Mouse (Mus musculus): ENCODE measurements around the gene Pola1.
"Not testable (repeated sequence)": the region's sequence is repeated elsewhere in the genome, so short reads cannot be mapped to it uniquely, and the experiment has no call there.

Gene Pola1

DNA sequence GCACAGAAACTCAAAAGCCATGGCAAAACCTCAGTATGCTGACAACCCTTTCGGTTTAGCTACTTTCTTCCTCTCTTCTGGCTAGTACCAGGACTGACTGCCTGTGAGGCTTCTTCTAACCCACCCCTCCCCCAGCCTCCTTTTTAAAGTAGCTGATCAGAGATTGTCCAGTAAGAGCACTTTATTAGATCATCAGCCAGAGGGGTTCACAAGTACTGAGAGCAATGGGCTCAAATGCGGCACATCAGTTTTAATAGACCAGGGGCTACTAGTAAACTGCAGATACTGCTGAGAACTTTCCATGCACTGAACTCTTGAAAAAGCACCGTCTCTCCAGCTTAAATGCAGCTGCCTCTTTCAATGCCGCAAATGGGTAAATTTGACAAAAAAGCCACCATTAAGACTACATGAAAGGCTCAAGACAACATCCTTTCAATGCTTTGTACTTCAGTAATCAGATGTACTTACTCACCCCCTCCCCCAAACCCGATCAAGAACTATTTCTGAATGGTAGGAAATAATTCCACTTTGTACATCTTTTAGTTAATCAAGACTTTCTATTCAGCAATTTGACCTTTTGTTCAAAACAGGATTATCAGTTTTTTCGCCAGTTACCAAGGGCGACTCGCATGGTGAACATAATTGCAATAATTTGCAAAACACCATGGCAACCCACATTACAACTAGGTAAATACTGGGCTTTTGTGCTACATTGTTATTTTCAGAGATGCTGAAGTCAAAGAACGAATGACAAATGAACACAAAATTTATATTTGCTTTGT, 202.8 kb downstream of the Pola1 start:
- DNase-seq = no peak

DNA sequence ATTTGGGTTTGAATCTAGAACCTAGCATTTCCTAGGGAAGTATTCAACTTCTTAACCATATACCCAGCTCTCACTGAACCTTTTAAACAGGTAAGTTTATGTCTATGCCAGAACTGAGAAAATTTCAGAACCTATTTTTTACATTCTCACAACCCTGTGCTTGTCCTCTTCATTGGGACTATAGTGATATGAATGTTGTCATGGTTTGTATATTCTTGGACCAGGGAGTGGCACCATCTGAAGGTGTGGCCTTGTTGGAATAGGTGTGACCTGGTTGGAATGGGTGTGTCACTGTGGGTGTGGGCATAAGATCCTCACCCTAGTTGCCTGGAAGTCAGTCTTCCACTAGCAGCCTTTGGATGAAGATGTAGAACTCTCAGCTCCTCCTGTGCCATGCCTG, 231.1 kb downstream of the Pola1 start:
- DNase-seq = not testable (repeated sequence)

DNA sequence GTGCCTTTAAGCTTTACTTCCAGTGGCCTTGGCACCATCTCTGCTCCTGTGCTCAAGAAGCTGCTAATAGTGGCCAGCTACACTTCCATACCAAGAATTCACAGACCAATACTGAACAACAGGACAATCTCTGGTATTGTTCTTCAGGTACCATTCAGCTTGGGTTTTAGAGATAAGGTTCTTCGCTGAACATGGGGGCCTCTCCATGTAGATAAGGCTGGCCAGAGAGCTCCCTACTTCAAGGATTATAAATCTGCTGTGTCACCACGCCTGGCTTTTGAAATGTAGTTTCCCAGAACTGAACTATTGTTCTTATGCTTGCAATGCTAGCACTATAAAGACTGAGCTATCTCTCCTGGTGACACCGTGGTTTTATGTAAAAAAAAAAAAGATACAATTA, 234.9 kb downstream of the Pola1 start:
- no peak for DNase-seq

DNA sequence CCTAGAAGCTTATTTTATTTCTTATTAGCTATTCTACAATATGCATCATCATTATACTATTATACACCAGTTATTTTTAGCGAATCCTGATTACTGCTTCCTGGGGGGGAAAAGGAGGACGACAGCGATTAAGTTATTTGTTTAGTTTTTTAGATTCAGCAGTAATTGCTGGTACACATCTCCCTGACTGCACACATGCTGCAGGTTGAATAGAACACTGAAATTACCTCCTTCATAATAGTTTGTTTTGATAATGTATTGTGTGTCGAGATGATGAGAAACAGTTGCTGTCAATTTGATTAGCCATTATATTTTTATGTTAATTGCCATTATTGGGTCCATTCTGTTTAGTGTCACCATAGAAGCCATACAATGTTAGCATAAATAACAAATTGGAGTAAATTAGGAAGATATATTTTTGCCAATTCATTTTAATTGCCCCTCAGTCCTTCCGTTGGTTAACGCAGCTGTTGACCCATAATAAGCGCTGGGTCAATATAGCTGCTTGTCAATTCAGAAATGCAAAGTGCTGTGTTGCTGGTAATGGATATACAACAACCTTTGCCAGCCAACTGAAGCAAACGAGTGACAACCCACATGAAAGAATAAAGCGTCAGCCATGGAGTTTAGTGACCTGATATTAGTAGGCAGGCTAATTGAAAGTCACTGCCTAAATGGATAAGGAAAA, 254.5 kb downstream of the Pola1 start:
- no peak for DNase-seq

DNA sequence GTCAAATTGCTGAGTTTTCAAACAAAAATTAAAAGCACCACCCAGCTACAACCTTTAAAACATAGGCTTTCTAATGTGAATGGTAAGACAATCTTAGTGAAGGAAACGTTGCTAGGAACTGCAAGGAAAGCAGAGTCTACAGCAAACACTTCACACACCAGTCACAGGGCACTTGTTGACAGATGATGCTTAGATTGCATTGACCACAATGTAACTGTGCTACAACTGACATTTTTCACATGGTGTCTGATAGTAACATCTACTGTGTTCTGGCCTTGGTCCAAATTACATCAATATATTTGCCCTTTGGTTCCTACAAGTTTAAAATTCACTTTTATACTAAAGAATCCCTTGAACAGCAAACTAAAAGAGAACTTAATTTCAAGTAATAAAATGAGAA, 258.5 kb downstream of the Pola1 start:
- DNase-seq = no peak

DNA sequence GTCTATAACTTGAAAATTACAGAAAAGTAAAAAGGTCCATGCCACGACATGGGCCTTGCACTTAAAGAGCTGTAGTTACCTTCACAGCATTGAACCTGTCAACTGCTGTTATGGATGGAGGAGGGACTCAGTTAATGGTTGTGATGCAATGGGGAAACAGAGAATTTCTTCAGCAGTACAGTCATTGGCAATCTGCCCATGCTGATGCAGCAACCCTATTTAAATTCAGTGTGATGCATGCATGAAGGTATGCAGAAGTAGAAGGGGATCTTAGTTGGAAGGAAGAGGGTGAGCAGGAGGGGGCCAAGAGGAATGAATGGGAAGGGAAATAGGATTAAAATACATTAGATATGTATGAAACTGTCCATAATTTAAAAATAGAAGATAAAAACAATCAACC, 262.2 kb downstream of the Pola1 start:
- no peak for DNase-seq

DNA sequence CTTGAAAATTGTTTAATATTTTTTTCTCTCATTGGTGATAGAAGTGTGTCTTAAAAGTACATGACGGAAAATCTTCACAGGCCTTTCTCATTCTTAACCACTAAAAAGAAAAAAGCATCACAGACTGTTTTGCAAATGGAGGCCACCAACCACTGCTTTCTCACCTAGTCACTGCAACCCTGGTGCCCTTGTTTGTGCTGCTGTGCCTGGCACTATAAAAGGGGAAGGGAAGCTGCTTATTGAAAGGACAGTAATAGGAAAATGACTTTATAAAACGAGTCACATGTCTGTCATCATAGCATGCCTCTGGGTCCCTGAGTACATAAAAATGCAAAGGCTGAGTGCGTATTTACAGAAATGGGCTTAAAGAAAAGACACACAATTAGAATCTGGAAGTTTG, 263.7 kb downstream of the Pola1 start:
- DNase-seq = no peak

DNA sequence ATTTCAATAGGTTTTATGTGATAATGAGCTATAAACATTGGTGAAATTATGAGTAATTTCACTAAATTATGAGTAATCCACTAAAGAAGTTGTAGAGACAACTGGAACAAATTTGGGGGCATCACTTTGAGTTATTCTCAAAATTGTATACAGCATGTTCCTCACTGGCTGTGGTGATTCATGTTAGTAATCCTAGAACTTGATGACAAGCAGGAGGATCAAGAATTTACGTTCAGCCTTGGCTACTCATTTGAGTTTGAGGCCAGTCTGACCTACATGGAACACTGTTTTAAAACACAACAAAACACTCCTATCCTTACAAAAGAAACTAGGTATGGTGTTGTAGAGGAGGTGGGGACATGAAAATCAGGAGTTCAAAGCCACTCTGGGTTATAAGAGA, 310.6 kb downstream of the Pola1 start:
- no peak for DNase-seq

DNA sequence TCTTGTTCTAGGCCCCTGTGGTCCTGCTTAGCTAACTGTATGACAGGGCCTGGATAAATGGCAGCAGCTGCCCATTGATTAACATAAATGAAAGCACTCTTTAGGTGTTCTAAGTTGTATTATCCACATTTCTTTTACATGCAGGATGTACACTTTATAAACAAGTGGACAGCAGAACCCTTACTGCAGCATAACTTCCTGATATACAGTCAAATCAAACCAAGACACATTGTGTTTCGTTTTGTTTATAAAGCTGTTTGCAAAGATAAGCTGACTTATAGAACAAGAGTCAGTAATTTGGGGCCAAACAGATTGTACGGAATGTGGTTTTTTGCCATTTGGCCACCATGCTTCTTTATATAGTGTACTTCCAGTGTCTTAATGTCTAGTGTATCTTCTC, 312.0 kb downstream of the Pola1 start:
- DNase-seq = no peak

DNA sequence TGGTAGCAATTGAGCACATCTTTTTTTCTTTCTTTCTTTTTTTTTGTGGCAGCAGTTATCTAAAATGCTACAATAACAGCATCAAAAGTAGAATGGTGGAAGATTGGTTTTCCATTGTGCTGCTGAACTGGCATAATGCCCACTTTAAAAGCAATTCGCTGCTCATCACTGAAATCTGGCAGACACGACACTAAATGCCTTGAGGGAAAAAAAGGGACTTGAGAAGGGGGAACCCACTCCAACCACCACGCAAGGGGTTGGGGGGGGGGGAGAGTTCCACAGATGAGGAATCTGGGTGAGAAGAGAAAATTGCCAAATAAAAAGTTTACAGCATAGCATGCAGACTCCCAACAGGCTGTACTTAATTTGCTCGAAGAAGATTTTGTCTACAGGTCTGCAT, 314.4 kb downstream of the Pola1 start:
- no peak for DNase-seq

DNA sequence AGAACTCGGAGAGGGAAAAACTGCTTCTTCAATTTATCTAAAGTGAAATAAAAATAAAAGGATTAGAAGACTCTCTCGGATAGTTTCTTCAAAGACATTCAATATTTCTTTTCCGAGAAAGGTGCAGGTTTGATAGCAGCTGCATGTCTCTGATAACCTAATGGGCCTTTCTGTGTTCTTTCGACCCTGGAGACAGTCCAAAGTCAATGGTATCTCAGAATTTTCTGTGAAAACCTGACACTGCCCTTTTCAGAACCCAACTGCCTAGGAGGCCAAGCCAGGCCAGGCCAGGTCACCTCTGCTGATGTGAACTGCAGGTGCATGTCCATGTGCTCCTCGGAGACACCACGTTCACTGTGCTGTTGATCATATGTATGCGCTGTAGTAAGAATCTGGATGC, 326.2 kb downstream of the Pola1 start:
- DNase-seq = no peak

DNA sequence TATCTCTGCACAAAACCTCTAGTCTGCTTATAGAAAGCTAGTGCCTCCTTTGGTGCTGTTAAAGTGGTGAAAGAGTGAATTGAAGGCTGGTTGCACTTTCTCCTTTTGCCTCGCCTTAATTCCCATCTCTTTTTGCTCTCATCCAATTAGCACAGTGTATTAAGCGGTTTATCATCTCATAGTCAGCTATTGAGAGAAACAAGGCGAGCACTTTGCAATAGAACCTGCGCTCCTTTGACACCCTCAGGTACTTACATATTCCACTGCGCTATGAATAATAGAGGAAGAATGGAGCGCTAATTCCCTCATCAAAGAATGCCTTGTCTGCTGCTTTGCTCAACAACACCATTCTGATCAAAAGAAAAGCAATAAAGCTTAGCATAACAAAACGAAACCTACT, 330.2 kb downstream of the Pola1 start:
- DNase-seq = no peak

DNA sequence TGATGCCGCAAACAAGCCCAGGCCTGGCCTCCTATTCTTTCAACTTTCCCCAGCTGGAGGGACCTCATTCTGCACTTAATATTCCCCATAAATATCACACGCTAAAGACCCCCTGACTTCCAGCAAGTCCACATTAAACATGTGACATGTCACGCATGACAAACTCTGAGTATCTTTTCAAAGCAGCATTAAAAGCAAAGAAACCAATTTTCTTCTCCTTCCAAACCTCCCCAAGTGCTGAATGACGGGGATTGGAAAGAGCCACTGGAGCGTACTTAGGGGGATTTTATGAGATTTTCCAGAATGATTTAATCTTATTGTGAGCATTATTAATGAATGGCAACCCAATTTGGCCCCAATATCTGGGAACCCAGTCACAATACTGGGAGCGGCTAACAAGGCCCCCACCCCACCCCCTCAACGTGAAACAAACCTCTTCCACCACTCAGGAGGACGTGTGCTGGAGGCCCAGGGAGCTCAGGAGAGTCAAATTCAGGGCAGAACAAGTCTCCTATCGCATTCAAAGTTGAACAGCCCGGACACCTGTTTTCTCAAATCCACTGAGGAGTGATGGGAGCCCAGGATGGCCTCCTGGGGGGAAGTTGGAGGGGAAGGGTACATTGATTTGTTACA, 331.7 kb downstream of the Pola1 start:
- DNase-seq = no peak

DNA sequence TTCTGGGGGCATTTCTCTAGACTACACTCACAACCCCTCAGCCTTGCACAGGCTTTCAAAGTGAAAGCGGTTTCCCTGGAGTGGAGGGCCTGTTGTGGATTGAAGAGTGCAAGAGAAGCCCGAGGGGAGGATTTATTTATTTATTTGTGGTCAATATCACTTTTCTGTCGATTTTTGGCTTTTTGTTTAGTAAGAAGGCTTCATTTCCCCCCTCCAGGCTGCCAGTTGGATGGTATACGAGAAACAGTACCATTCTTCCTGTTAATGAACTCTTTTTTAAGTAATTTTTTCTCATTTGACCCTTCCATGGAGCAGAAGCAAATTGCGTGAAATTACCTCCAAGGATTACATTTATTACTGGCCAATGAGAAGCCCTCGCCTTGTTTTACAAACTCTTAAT, 332.2 kb downstream of the Pola1 start:
- no peak for DNase-seq

DNA sequence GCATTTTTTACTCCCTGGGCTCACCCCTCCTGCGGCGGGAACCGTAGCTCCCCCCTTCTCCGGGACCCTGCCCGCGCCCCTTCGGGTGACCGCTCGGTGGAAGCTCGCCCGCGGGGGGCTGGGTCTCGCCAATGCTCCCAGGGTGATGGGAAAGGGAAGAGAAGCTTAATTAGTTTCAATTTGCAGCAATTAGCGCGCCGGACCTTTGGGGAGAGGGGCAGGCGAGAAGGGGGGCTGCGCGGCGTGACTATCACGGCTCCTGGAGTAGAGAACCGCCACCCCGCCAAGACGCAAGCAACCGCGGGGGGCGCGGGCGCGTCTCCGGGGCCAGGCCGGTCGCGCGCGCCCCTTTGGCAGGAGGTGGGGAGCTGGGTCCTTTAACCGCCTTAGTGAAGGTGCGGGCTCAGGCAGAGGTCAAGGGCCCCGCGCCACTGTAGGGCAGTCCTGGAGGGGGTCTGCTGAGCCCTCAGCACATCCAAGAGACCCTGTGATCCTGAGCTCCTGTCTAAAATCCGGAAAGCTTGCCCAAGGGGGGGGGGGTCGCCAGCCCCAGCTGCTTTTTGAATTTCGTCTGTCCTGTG, 332.8 kb downstream of the Pola1 start:
- DNase-seq = no peak

DNA sequence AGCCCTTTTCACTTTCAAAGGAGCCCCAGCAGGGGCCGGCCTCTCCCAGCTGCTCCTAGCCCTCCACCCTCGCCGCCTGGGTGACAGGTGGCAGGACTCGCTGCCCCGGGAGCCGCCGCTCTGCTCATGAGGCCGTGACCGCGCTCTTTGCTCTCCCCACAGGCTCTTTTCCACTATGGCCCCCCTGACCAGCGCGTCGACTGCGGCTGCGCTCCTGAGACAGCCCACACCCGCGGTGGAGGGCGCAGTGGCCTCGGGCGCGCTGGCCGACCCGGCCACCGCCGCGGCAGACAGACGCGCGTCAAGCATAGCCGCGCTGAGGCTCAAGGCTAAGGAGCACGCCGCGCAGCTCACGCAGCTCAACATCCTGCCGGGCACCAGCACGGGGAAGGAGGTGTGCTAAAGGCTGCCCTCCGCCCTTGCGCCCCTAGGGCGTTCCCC, 334.9 kb downstream of the Pola1 start:
- DNase-seq = no peak

DNA sequence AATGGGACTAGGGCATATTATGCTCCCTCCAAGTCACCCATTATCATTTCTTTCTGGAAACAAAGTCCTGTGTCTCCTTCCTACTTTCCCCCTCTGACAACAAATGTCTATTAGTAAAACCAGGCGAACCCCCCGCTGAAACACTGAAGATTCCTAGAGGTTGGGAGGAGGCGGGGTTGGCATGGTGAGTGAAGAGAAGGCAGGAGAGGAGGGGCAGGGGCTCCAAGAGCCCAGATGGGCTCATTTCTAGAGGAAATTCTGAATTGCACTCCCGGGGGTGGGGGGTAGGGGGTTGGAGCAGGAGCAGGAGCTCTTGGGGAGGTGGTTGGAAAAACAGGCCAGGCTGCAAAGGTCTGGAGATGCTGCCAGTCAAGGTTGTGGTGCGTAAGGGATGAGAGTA, 336.1 kb downstream of the Pola1 start:
- DNase-seq = no peak

DNA sequence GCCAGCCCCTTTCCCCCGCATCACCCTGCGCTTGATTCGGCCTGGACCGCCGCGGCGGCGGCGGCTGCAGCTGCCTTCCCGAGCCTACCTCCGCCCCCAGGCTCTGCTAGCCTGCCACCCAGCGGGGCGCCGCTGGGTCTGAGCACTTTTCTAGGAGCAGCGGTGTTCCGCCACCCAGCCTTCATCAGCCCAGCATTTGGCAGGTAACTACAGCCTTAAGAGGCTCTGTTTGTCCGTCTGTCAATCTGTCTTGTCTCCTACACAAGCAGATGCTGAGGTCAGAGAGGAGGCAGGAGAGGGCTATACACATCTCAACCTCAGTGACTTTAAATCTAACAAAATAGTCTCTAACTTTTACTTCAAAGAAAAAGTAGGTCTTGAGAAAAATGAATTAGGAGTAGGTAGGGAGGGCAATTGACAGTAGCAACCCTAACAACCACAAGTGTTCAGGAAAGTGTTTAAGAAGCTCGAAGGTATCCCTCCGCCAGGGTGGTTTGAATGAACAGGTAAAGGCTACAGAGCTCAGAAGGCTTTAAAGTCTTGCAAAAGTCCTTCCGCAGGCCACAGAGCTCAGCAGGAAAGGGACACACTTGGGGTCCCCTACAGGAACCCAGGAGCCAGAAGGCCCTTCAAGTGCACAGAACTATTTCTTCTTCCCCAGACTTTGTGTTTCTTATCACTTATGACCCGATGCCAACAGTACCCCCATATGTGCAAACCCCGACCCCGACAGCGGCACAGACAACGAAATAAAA, 337.0 kb downstream of the Pola1 start:
- DNase-seq = no peak

DNA sequence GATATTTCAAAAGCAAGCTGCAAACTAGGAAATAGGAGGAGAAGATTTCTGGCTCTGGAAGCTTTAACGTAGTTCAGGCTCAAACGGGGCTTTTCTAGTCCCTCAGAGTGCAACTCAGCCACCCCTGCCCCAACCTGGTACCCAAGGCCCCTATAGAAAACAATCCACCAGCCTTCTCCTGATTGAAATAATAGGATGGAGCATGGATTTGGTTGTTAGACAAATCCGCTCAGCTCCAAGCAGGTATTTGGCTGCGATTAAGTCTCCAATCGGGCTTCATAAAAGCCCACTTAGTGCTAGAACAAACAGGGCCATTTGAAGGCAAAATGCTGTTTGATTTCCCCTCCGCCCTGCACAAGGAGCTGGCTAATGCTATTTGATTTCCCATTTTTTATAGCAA, 339.9 kb downstream of the Pola1 start:
- DNase-seq = no peak

DNA sequence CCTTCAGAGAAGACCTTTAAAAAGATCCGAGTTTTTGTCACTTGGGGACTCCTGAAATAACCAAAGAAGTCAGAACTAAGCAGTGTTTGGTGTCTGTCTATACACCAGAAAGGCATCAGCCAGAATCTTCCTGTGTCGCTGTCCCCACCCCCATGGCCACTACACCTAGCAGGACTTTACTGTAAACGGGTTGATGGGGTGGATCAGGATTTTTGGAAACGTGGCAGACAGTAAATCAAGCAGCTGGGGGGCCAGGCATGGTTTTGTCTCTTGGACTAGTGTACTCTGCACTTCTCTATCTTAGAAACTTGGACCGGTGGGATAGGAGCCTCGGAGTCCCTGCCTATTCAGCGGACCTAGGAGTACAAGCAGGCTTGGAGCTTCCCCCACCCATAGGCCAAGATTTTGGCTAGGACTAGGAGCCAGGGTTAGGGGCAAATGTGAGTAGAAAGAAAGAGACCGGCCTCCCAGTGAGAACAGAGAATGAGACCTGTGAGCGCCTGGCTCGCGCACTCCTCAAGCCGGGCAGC, 342.0 kb downstream of the Pola1 start:
- no peak for DNase-seq

DNA sequence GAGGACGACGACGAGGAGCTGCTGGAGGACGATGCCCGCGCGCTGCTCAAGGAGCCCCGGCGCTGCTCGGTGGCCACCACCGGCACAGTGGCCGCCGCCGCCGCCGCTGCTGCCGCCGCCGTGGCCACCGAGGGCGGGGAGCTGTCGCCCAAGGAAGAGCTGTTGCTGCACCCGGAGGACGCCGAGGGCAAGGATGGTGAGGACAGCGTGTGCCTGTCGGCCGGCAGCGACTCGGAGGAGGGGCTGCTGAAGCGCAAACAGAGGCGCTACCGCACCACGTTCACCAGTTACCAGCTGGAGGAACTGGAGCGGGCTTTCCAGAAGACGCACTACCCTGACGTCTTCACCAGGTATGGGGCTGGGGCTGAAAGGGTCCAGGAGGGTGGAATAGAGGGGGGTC, 342.9 kb downstream of the Pola1 start:
- DNase-seq = no peak

DNA sequence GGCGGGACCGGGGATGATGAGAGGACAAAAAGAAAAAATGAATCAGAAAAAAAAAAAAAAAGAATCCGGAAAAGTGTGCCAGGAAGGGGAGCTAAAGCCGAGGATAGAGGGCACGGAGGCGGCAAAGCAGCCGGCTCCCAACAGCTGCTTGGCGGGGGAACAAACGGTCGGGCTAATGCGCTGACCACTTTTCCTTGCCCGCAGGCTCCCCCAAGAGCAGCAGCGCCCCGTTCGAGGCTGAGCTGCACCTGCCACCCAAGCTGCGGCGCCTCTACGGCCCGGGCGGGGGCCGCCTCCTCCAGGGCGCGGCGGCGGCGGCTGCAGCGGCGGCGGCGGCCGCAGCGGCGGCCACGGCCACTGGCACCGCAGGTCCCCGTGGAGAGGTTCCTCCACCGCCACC, 343.6 kb downstream of the Pola1 start:
- no peak for DNase-seq
